Mouse (Mus musculus) Muller cell, postnatal 12 days (primary cell): ENCODE measurements at regions not wholly inside any gene's neighbourhood (a gene's known extent, or its start where the extent isn't known, plus 50 kb on each side); places are given as distances from the start of the nearest gene placed in this dataset.

Experiments used
- DNase-seq: peaks from one replicate; pipeline ENCODE4 v3.0.0-alpha.2; 2015; ENCODE audit errors: inconsistent ontology term

DNA sequence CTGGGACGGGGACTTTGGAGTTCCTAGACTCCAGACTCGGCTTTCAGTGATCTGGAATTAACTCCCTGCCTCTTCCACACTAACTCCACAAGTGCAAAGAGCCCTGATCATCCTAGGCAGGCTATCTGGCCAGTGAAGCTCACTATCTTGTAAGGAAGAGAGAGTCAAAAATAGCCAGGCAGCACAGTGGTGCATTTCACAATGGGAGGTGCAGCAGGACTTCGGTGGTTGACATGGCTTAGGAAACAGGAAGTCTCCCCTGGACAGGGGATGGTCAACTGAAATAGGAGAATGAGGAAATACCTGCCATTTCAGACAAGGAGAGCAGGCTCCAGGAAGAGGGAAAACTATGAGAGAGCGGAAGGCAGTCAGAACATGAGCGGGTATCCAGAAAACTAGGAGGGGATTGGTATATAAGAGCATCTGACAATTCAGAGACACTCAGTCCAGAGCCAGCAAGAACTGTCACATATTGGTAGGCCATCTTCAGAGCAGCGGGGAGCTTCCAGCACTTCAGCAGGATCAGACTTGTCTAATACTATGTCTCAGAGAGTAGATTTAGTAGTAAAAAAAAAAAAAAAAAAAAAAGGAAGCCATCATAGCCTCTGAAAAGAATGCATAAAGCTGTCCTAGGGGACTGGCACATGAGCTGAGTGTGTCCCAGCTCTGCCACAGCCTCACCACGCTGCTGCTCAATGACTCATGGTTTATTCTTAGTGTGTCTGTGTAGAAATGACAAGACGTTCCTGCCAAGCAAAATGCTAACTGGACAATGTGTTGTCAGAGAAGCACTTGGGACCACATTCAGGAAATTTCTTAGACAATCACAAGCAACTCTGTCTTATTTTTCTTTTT is 184.5 kb upstream of the Cpeb2 start:
- peak; percentile 58 for DNase-seq

DNA sequence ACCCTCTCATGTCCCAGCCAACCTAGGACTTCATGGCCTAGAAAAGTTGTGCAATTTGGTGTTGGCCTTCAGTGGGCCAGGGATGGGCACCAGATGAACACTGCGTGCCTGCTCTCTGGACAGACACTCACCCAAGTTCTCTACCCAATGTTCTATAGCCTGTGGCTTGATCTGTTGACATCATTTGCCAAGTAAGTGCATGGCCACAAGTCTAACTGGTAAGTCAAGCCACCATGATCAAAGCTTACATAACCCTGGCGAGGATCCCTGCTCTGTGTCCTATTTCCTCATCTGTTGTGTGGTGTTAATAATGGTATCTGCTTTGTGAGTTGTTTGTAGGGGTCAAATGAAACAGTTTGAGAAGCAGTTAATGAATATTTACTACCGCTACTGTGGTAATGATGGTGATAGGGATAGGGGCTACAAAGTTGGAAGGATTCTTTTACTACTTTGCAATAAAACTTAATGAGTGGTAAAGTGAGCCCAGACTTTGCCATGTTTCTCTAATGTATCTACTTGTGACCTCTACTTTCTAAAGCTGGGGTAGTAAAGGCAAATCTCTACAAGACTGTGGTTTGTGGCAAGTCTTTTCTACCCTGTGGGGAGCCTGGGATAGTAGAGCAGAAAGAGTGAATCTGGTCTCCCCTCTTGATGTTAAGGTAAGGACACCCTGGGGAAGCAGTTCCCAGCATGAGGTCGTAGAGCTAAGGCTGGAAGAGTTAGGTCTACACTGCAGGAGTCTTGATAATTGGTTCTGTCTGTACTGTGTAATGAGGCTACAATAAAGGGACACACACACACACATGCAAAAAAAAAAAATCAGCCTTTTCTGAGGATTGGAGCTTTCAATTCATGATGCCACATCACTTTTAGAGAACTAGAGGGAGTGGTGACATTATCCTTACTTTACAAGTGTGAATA is 183.3 kb upstream of the Cpeb2 start:
- no peak for DNase-seq

- DNase-seq, result peak; percentile 36
These were observed 181.9 kb upstream of the Cpeb2 start for GRCm38 (mm10) chr5:43050961-43051517.

DNA sequence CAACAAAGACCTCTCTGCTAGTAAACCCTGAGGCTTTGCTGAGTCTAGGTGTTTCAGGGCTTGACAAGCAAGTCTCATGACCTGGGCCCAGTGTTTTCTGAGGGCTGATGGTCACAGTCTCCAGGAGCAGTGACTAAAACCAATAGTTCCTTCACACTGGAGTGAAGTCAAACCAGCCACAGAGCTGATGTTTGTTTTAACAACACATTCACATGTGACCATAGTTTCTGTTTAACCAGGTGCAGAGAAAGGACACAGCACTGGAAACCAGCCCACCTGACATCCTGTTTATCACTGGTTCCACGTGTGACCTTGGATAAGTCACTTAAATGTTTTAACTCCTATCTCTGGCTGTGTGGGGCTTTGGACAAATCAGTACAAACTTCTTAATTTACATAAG is 180.3 kb upstream of the Cpeb2 start:
- no peak for DNase-seq

GRCm38 (mm10) chr5:43054586-43054985 is 178.4 kb upstream of the Cpeb2 start:
- no peak for DNase-seq

GRCm38 (mm10) chr5:43055111-43055710 is 177.8 kb upstream of the Cpeb2 start:
- no peak for DNase-seq

- DNase-seq, result no peak
These were observed 176.5 kb upstream of the Cpeb2 start for GRCm38 (mm10) chr5:43056486-43056885.

- no peak for DNase-seq
These were observed 171.7 kb upstream of the Cpeb2 start for GRCm38 (mm10) chr5:43061243-43061642.

GRCm38 (mm10) chr5:43061797-43062391 is 171.1 kb upstream of the Cpeb2 start:
- DNase-seq, result no peak

GRCm38 (mm10) chr5:43062499-43062898 is 170.5 kb upstream of the Cpeb2 start:
- no peak for DNase-seq

DNA sequence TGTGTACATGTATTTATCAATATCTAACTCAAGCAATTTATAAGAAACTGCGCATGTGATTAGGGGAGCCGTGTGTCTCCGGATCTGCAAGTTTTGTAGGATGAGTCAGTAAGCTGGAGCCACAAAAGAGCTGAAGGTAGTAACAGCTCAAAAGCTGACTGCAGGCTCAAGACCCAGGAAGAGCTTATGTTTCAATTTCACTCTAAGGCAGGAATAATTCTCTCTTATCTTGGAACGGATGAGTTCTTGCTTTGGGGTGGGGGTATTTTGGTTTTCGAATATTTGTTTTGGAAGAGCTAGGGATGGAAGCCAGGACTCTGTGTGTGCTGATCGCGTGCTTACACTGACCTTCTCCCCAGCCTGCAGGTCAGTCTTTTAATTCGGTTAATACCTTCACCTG is 169.6 kb upstream of the Cpeb2 start:
- no peak for DNase-seq

- DNase-seq, result no peak
These were observed 161.4 kb upstream of the Cpeb2 start for GRCm38 (mm10) chr5:43071541-43071940.

DNA sequence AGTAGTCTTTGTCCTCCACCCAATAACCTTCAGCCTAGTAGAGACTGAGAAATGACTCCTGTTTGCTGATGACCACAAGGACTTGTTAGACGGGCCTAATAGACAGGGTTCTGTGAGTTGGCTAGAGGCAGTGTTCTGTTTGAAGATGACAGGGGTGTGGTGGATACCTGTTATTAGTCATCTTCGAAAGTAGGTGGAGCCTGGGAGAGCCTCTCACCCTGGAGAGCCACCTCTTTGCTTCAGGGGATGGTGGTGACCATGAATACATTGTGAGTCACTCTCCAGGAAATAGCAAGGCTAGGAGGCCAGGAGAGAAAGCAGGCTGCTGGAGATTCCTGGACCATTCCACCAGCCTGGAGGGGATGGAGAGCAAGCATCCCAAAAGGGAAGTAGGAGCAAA is 160.6 kb upstream of the Cpeb2 start:
- no peak for DNase-seq

DNA sequence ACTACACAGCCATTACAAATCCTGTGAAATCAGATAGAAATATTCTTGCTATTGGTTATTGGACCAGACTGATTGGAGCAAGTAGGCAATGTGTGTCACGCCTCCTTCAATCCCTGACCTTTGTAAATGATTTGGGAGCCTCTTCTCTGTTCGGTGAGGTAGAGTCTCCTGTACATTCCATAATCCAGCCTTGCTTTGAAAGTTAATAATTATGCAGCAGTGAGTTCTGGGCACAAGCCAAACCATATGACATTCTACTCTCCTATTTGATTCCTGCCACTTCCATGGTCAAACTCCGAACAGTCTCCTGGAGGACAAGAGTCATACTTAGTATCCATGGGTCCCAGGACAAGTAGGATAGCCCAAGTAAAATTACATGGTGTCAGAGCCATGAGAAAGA is 158.4 kb upstream of the Cpeb2 start:
- DNase-seq, result no peak

DNA sequence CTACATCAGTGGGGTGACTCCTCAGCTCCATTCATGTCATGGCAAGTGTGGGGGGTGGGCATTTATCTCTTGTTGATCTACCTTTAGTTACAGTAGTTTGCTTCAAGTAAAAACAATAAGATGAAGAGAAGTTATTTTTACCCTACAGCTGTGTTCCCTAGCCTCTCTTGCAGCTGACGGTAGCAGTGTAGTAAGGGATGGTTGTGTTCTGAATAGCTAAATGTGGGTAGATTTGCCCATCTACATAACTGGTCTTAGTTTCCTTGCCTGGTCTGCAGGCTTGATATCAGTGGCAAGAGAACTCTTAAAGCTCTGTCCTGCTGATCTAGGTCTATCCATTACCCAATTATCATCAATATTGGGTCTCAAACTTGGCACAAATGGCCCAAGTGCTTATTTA is 152.7 kb upstream of the Cpeb2 start:
- no peak for DNase-seq

- DNase-seq, result peak; percentile 56
These were observed 151.1 kb upstream of the Cpeb2 start for GRCm38 (mm10) chr5:43081561-43082534.

GRCm38 (mm10) chr5:43087077-43087476 is 145.9 kb upstream of the Cpeb2 start:
- no peak for DNase-seq

- no peak for DNase-seq
These were observed 145.0 kb upstream of the Cpeb2 start for GRCm38 (mm10) chr5:43087907-43088387.

DNA sequence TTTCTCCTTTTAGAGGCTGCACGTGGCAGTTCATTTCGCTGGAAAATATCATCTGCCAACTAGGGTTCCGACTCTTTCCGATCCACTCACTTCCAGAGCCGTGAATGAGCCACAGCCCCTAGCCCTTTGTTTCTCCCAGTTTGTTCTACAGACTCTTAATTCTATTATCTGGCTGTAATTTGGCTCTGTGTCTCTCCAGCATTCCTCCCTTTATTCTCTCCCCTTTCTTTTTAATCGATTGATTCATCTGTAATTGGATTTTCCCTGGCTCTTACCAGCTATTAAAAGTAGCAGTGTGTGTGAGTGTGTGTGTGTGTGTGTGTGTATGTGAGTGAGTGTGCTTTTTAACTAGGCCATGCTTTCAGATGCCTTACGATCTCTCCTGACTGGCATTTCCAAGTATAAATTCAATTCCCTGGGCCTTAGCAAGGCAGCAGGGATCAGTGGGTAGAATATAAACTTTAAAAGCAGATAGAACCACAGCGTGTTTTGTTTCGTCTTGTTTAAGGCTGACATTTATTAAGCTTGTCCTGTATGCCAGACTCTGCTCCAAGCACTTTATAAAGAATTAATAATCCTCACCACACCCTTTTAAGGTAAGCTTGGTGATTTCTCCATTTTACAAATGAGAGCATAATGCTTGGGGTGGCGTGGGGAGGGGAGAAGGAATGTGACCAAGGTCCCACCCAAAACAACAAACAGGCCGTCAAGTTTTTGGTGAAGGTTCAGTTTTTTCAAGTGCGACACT is 144.1 kb upstream of the Cpeb2 start:
- peak; percentile 78 for DNase-seq
